Mouse (Mus musculus) forebrain, postnatal 0 days (tissue): ENCODE data around the gene Trim25. TPM values are rescaled to one million over a fixed set of nuclear protein-coding genes. Genes with fewer than 3 reads are reported as not detected.

Experiments
- ATAC-seq: fragments of 200-750 bp; cut with Nextera tagmentation; 2 replicates; pipeline ENCODE4 v1.8.0; 2017; ENCODE audit warnings: mild to moderate bottlenecking, moderate library complexity
- DNase-seq: peaks from one replicate; pipeline ENCODE4 v3.0.0-alpha.2; 2015
- H3K27ac ChIP-seq: fragments of 300-500 bp; sonication (generic); 2 replicates; pipeline ENCODE4 v1.5.1; 2014; ENCODE audit warnings: low read depth, mild to moderate bottlenecking, antibody characterized with exemption, low read length, moderate library complexity, mixed read lengths
- H3K27me3 ChIP-seq: fragments of 300-500 bp; sonication (generic); 2 replicates; pipeline ENCODE4 v1.6.1; 2014; ENCODE audit warnings: mild to moderate bottlenecking, low read length, mixed read lengths; ENCODE audit not compliant: insufficient read depth
- H3K36me3 ChIP-seq: fragments of 300-500 bp; sonication (generic); 2 replicates; pipeline ENCODE4 v1.6.1; 2014; ENCODE audit warnings: mild to moderate bottlenecking, moderate library complexity; ENCODE audit not compliant: insufficient read depth
- H3K4me1 ChIP-seq: fragments of 300-500 bp; sonication (generic); 2 replicates; pipeline ENCODE4 v1.6.1; 2014; ENCODE audit warnings: antibody characterized with exemption; ENCODE audit not compliant: insufficient read depth
- H3K4me2 ChIP-seq: fragments of 300-500 bp; sonication (generic); 2 replicates; pipeline ENCODE4 v1.6.1; 2014; ENCODE audit warnings: low read depth, mild to moderate bottlenecking, moderate library complexity
- H3K4me3 ChIP-seq: fragments of 300-500 bp; sonication (generic); 2 replicates; pipeline ENCODE4 v1.5.1; 2014; ENCODE audit warnings: low read depth, low read length, mixed read lengths
- H3K9ac ChIP-seq: fragments of 300-500 bp; sonication (generic); 2 replicates; pipeline ENCODE4 v1.6.1; 2014; ENCODE audit warnings: mild to moderate bottlenecking
- H3K9me3 ChIP-seq: fragments of 300-500 bp; sonication (generic); 2 replicates; pipeline ENCODE4 v1.6.1; 2016; ENCODE audit warnings: low read length
- CTCF ChIP-seq: sonication (generic); IDR thresholded peaks from 2 replicates; pipeline ENCODE4 v1.5.1; 2016; ENCODE audit warnings: antibody characterized with exemption, control low read depth, low read depth
- WGBS: fragments of 180-500 bp; shearing (Covaris S2); extraction: QIAGEN DNeasy Blood & Tissue Kit; methylation state at CpG from one replicate; pipeline ENCODE4 v1.1.7; 2014; 5-methylcytosine and 5-hydroxymethylcytosine counted together
- polyA plus RNA-seq: library from polyadenylated mRNA; unstranded; fragments of >200 nt; fragmentation: Nextera tagmentation; extraction: Ambion mirVana; gene quantifications from 2 replicates; pipeline ENCODE4 v1.2.1, GENCODE M21; 2015
- total RNA-seq: library from RNA; depleted of rRNA; stranded (reverse); fragments of >200 nt; gene quantifications from 2 replicates; pipeline ENCODE4 v1.2.3, GENCODE M21; 2014

Gene Trim25
- total and polyA plus RNA-seq, 2 experiments from 2014 or later, result 4.6 to 4.9 TPM

DNA sequence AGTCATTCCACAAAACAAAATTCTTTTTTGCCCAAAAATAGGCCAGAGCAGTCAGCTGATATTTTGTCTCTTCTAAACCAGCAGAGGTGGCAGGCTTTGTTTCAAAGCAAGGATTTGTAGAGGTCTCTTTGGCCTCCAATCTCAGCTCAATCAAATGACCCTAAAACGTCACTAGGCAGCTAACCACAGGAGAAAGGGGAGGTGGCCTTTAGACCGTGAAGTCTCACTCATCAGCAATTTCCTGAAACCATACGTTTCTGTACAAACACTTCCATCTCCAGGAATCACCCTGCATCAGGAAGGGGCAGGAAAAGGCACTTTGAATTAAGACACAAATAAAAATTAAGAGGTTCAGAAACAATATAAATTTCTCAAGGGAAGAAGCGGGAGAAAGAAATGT, 44.4 kb upstream of the Trim25 start:
- DNase-seq (peak; percentile 51), ATAC-seq (peak; percentile 32)
- Histone ChIP-seq H3K27ac (peak overlapping the region; percentile 60), H3K9me3 (no peaks in the 10 kb centered on the region), H3K9ac (peak overlapping the region; percentile 62), H3K4me2 (peak overlapping the region; percentile 57), H3K4me1 (peaks cover 6% of the 10 kb centered on the region; the same call in 1 of the 2 replicates), H3K36me3 (no peaks in the 10 kb centered on the region), H3K4me3 (peak overlapping the region; percentile 45), H3K27me3 (no peaks in the 10 kb centered on the region)
- WGBS, result under 1% methylated on average over 4 of the region's 4 CpGs
- no peak for TF ChIP-seq CTCF

DNA sequence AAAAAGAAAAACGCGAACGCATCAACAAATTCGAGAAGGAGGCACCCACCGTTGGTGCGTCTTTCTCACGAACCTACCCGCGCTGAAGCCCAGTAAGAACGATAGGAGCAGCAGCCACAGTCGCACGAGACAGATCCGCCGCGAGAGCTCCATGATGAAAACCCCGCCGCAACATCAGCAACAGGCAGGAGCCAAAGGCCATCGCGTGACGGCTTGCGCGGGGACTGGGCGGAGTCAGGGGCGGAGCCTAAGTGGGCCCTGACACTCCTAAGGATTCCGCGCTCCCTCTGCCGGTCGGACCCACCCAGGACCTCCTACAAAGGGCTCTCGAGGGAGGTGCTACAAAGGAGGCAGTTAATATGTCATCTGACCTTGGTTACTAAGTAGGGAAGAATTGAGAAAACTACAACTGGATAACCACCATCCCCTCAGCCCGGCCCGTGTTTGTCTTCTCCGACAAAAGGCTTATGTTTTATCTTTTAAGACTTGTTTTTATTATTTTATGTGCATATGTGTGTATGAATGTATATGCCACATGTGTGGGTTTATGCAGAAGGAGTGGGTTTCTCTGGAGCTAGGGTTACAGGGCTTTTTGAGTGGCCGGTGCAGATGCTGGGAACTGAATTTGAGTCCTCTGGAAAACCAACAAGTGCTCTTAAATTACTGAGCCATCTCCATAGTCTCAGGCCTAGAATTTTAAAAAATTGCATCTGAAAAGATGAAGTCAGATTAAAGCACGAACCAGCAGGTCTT, 43.8 kb upstream of the Trim25 start, which contains the start of gene Scpep1:
TSS of gene Scpep1 (minus strand) at position 249 of the 753 bp plus-strand sequence.
- Histone ChIP-seq H3K4me2 (peak within 1 kb of the TSS; percentile 57), H3K27me3 (no peaks in the 10 kb centered on the region), H3K9ac (peak within 1 kb of the TSS; percentile 62), H3K4me1 (peaks cover 6% of the 10 kb centered on the region; the same call in 1 of the 2 replicates), H3K4me3 (peak within 1 kb of the TSS; percentile 45), H3K36me3 (no peaks in the 10 kb centered on the region), H3K27ac (peak within 1 kb of the TSS; percentile 60), H3K9me3 (no peaks in the 10 kb centered on the region)
- DNase-seq (peak; percentile 95), ATAC-seq (peak; percentile 100)
- TF ChIP-seq CTCF, result peak; percentile 82
- 5% methylated on average over 34 of the region's 34 CpGs for WGBS

DNA sequence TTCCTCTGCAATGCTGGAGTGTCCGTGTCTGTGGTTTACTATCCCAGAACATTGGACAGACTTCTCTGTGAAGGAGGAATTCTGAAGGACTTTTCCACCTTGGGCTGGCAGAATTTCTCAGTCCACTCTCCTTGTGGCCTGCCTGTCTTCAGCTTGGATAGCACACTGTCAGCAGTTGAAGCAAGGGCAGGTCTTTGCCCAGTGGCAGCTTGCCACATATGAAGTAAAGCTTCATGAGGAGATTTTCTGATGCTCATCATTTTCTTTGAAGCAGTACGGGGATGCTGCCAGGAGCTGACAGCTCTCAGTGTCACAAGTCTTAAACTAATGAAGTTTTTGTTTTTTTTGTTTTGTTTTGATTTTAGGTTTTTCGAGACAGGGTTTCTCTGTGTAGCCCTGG, 40.3 kb upstream of the Trim25 start:
- ATAC-seq, result no peak
- TF ChIP-seq CTCF, result no peak
- DNase-seq, result no peak
- Histone ChIP-seq H3K4me2 (no peak overlapping the region), H3K9me3 (no peaks in the 10 kb centered on the region), H3K27ac (no peak overlapping the region), H3K4me1 (peaks cover 3% of the 10 kb centered on the region; the same call in 1 of the 2 replicates), H3K4me3 (no peak overlapping the region), H3K36me3 (no peaks in the 10 kb centered on the region), H3K27me3 (no peaks in the 10 kb centered on the region), H3K9ac (no peak overlapping the region)
- 84% methylated on average over 3 of the region's 3 CpGs for WGBS

DNA sequence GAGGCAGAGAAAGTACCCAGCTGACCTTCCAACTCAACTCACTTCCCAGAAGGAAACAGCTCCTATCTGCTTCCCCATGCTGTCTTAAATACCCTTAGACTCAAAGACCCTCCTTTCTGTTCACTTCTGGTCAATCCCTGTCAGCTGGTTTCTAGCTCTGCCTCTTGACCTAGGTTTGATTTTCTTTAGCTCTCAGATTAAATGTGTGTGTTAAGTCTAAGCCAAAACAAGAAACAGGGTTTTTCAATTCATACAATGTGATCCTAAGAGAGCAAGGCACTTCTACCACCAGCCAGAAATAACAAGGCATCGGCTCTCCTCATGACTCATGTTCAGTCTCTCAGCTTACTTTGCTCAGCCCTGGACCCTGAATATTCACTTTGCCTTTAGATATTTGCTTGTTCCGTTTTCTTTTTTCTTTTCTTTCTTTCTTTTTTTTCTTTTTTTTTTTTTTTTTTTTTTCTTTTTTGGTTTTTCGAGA, 32.3 kb upstream of the Trim25 start, which contains the start of gene Elobl:
TSS of gene Elobl (minus strand) at position 51 of the 481 bp plus-strand sequence.
- Histone ChIP-seq H3K27me3 (no peaks in the 10 kb centered on the region), H3K9me3 (no peaks in the 10 kb centered on the region), H3K4me1 (no peaks in the 10 kb centered on the region), H3K27ac (no peak within 1 kb of the TSS), H3K36me3 (no peaks in the 10 kb centered on the region), H3K4me3 (no peak within 1 kb of the TSS), H3K4me2 (no peak within 1 kb of the TSS), H3K9ac (no peak within 1 kb of the TSS)
- WGBS, result 95% methylated on average over 2 of the region's 3 CpGs
- no peak for TF ChIP-seq CTCF
- ATAC-seq (no peak), DNase-seq (no peak)

DNA sequence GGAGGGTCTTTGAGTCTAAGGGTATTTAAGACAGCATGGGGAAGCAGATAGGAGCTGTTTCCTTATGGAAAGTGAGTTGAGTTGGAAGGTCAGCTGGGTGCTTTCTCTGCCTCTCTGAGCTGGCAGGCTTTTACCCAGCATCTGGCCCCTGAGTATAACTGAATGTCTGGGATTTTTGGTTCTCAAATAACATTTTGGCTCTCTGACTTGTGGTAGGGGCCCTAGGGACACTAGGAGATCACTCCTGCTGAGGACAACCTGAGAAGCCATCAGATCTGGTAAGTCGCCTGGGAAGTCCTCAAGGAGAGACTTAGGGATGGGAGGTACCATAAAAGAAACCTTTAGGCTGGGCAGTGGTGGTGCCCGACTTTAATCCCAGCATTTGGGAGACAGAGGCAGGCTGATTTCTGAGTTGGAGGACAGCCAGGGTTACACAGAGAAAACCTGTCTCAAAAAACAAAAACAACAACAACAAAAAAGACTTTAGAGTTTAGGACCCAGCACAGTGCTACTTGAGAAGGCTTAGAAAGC, 28.9 kb upstream of the Trim25 start, which contains the start of gene Coil:
TSS of gene Coil (plus strand) at position 51 of the 531 bp plus-strand sequence.
- Histone ChIP-seq H3K4me2 (no peak within 1 kb of the TSS), H3K9ac (no peak within 1 kb of the TSS), H3K27ac (no peak within 1 kb of the TSS), H3K4me3 (no peak within 1 kb of the TSS), H3K27me3 (no peaks in the 10 kb centered on the region), H3K4me1 (no peaks in the 10 kb centered on the region), H3K36me3 (no peaks in the 10 kb centered on the region), H3K9me3 (no peaks in the 10 kb centered on the region)
- ATAC-seq, result no peak
- peak; percentile 16 for DNase-seq
- 37% methylated on average over 2 of the region's 2 CpGs for WGBS
- no peak for TF ChIP-seq CTCF

DNA sequence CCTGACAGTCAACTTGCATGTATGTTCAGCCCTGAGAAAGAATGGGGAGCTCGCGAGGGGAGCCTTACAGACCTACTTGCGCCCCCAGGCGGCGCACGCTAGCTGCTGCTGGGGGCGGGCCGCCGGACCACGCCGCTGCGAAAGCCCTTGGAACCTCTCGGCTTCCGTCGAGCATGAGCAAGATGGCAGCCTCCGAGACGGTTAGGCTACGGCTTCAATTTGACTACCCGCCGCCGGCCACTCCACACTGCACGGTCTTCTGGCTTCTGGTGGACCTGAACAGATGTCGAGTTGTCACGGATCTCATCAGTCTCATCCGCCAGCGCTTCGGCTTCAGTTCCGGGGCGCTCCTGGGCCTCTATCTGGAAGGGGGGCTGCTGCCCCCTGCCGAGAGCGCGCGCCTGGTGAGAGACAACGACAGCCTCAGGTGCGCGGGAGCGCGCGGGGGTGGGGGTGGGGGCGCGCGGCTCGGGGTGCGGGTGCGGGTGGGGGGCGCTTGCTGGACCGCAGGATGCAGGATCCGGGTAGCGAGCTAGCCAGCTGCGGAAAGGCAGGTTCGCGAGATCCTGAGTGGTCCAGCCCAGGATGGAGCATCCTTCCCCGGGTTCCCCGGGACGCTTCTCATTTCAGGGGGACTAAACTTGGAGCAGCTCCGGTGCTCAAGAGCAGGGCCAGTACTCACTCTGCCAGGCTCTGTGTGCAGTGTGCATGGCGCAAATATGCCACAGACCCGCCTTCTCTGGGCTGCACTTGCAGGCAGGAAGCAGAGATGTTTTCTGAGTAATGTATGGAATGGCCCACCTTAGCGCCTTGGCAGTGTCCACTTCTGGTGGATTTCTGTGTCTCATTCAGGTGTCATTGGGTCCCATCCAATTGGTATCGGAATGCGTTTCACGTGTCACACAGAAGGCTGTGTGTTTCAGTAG, 25.1 kb upstream of the Trim25 start:
- Histone ChIP-seq H3K27me3 (no peaks in the 10 kb centered on the region), H3K4me2 (peak overlapping the region; percentile 73), H3K4me3 (peak overlapping the region; percentile 64), H3K4me1 (no peaks in the 10 kb centered on the region), H3K36me3 (no peaks in the 10 kb centered on the region), H3K9me3 (no peaks in the 10 kb centered on the region), H3K9ac (peak overlapping the region; percentile 79), H3K27ac (peak overlapping the region; percentile 90)
- DNase-seq, result peak; percentile 98
- 1% methylated on average over 62 of the region's 62 CpGs for WGBS
- peak; percentile 96 for ATAC-seq
- peak; percentile 89 for TF ChIP-seq CTCF
